Mouse (Mus musculus) lung, postnatal 4 days (tissue): ENCODE measurements at regions not wholly inside any gene's neighbourhood (a gene's known extent, or its start where the extent isn't known, plus 50 kb on each side); places are given as distances from the start of the nearest gene placed in this dataset.

Source experiments
- DNase-seq, 2 experiments: peaks; one replicate each; pipeline ENCODE4 v3.0.0; 2021

- no peak for DNase-seq
Observed at GRCm38 (mm10) chr4:87718166-87718805, 314.9 kb downstream of the Mllt3 start.

GRCm38 (mm10) chr4:87715212-87715933 is 317.8 kb downstream of the Mllt3 start:
- DNase-seq, result no peak

GRCm38 (mm10) chr4:87712691-87713090 is 320.5 kb downstream of the Mllt3 start:
- peak; percentile 19 to 51 for DNase-seq

GRCm38 (mm10) chr4:87712286-87712685 is 320.9 kb downstream of the Mllt3 start:
- DNase-seq, result no peak

- DNase-seq, result no peak
Observed at GRCm38 (mm10) chr4:87711185-87711827, 321.9 kb downstream of the Mllt3 start.

GRCm38 (mm10) chr4:87708981-87709645 is 324.1 kb downstream of the Mllt3 start:
- no peak for DNase-seq

DNA sequence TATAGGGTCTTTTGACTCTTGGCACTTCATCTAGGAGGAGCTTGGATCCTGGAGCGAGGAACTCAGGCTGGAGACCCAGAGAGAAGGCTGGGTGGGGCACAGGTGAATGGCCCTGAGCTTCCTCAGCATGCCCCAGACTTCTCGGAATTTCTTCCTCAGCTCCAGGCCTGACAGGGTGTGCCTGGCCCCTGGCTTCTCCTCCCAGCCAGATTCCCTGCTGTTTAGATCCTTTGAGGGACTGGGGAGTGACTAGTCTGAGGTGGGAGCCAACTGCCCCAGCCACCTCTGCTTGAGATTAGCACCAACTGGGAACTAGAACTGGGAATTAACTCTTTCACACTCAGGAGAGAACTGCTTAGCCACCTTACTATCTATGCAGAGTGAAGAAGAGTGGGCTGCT is 325.8 kb downstream of the Mllt3 start:
- DNase-seq, result no peak

- no peak for DNase-seq
Observed at GRCm38 (mm10) chr4:87702834-87703233, 330.3 kb downstream of the Mllt3 start.

DNA sequence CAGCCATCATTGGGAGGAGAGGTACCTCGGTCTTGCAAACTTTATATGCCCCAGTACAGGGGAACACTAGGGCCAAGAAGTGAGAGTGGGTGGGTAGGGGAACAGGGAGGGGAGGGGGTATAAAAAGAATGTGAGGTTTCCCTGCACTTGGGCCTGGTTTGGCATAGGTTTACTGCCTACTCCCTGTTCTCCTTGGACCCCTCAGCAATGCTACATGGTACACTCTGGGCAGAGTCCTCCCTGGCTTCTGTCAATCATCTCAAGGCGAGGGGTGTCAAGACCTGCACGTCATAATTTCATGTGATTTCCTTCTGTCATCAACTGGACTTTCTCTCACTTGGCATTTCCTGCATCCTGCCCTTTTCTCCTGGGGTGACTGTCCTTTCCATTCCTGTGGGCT is 330.9 kb downstream of the Mllt3 start:
- no peak for DNase-seq

DNA sequence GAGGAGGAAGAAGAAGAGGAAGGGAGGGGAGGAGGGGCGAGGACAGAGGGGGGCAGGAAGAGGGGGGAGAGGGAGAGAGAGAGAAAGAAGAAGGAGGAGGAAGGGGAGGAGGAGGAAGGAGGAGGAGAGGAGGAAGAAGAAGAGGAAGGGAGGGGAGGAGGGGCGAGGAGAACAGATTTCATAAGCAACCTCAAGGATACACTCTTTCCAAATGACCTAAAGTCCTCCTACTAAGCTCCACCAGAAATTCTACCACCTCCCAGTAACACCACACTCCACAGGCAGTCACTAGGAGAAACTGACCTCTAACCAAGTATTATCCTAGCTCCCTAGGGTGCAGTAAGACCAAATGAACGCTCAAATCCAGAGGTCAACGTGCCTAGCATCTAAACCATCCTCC is 332.1 kb downstream of the Mllt3 start:
- DNase-seq, result no peak

GRCm38 (mm10) chr4:87700508-87700907 is 332.7 kb downstream of the Mllt3 start:
- DNase-seq, result no peak

GRCm38 (mm10) chr4:87699586-87699985 is 333.6 kb downstream of the Mllt3 start:
- no peak for DNase-seq

- no peak for DNase-seq
Observed at GRCm38 (mm10) chr4:87698750-87699149, 334.4 kb downstream of the Mllt3 start.

GRCm38 (mm10) chr4:87696921-87697320 is 336.2 kb downstream of the Mllt3 start:
- no peak for DNase-seq

DNA sequence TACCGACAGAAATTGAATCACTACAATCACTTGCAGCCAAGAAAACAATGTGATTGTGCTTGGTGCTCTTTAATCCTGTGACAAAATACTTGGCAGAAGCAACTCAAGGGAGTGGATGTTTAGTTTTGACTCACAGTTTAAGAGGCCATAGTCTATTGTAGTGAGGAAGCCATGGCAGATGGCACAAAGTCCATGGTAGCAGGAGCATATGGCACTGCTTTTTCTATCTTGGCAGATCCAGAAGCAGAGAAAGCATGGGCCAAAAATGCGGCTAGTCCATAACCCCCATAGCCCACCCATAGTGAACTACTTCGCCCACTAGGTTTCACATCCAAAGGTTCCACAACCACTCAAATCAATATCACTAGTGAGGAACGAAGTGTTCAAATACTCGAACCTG is 337.4 kb downstream of the Mllt3 start:
- no peak for DNase-seq

- DNase-seq, result no peak
Observed at GRCm38 (mm10) chr4:87692741-87693140, 340.4 kb downstream of the Mllt3 start.

GRCm38 (mm10) chr4:87684952-87685351 is 348.2 kb downstream of the Mllt3 start:
- no peak for DNase-seq

DNA sequence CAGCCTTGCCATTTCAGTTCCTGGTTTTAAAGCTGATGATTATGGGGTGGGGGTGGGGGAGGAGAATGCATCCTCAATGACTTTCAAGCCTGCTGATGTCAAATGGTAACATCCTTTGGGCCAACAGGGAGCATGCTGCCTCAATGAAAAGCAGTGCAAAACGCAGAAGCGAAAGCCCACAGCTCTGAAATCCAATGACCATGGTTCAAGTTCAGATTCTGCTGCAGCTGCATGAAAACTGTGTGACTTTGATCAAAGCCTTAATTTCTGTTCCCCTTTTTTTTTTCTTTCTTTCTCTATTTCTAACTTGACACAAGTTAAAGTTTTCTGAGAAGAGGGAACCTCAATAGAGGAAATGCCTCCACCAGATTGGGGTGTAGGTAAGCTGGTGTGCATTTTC is 350.4 kb downstream of the Mllt3 start:
- DNase-seq, result no peak

DNA sequence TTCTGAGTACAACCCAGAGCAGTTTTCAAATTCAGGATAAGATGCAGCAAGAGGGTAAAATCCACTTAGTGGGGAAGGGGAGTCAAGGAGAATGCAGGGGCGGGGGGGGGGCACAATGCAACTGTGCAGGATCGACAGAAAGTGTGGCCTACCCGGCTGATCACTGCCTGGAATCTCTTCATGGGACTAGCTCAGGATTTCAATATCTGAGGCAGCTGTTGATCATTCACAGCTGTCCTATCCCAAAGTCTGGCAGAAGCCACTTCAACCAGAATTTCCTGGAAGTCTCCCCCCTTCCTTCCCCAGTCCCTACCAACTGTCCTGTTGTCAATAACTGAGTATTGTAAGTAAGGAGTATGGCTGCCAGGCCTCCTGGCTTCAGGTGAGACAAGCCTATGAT is 362.1 kb downstream of the Mllt3 start:
- DNase-seq, result no peak

DNA sequence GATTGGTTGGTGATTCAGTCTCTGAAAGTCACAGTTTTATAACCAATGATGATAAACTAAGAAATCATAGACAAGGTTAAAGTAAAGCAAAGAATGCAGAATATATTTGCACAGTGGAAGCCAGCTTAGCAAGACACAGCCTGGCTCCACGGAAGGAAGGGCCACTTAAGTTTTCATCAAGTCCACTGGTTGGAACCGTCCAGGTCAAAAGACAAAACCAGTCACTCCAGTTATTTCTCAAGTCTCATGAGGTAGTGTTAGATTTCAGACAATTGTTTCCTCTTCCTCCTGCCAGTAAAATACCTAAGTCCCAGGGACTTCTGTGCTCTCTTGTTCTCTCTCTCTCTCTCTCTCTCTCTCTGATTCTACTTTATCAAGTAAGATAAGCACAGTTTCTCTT is 363.0 kb downstream of the Mllt3 start:
- DNase-seq, result no peak

- DNase-seq, result no peak
Observed at GRCm38 (mm10) chr4:87669480-87669879, 363.7 kb downstream of the Mllt3 start.

GRCm38 (mm10) chr4:87668314-87668713 is 364.9 kb downstream of the Mllt3 start:
- DNase-seq, result no peak

DNA sequence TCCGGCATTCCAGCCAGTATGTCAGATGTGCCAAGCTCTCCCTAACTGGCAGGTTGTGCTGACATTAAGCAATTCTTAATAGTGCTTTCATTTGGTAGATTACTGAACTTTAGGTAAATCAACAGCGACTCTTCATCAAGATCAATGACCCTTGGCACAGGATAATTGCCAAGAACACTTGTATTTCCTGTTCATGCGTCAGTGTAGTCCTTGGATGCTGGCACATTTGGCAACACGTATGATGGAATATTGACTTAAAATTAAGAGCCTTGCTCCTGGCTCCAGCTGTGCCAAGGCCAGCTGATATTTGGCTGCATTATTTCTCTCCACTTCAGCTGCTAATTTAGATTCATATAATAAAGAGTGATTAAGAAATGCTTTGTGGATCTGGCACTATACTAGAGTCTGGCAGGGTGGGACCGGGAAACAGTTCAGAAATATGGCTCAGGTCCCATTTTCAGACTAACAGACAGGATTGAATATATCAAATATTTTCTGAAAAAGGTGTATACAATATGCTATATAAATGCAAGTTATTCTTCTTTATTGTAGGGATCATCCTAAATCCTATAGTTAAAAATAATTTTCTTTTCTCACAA is 365.5 kb downstream of the Mllt3 start:
- DNase-seq, result peak; percentile 29 to 41
